Mouse (Mus musculus): ENCODE results near the gene Actr6. TPM values are rescaled to one million over a fixed set of nuclear protein-coding genes. Genes with fewer than 3 reads are reported as not detected.

Actr6 gene
- polyA plus RNA-seq (2014; fragmentation: Nextera tagmentation; extraction: Ambion mirVana): 41.9 and 45.1 TPM in 2 replicates

DNA sequence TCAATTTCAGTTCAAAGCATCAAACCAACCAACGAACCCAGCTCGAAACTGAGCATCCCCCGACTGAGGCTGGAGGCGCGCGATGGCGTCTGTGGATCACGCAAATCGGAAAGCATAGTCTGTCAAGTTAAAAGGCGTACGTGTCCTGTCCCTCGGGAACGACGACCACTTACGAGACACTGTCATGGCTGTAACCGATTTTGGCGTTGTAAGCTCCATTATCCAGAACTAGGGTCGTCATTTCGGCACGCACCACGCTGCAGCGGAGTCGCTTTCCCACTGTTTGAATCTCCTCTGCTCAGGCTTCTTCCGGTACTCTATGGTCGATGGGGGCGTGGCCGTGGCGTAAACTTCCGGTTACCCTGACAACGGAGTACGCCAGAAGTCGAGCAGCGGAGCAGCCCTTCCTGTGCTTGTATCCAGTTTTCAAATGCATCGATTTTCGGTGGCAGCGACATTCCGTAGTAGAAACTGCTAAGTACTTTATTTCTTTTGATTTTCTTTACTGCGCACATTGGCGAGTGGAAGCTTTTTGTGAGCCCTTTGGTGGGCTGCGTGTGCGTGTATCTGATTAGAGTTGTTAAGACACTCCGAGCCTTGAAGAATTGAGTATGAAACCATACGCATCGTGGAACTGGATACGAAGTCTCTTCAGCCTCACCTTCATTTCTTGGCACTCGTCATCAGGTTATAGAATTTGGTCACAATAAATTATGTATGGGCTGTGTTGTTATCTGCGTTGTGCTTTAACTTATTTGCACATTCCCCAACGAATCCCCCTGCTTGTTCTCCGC lies at the start of gene Actr6:
TSS of gene Actr6 (minus strand) at position 295 of the 794 bp plus-strand sequence.
- H3K4me1 ChIP-seq (replicated peaks; ENCODE audit: control insufficient read depth, insufficient read depth, low read length): peaks cover 4% of the 10 kb centered on the region
- H3K9me3 ChIP-seq (ENCODE audit: control insufficient read depth, low read length): no peaks in the 10 kb centered on the region
- peak within 1 kb of the TSS; percentile 56 for H3K4me3 ChIP-seq (ENCODE audit: low read depth, low read length)
- no peak within 1 kb of the TSS for H3K27ac ChIP-seq (ENCODE audit: low read depth, low read length)
- no peaks in the 10 kb centered on the region for H3K27me3 ChIP-seq (ENCODE audit: control insufficient read depth, insufficient read depth, low read length)
- DNase-seq (ENCODE audit: low spot score): peak; percentile 97
- H3K4me2 ChIP-seq (replicated peaks; ENCODE audit: low read depth, low read length): peak within 1 kb of the TSS; percentile 64
- no peaks in the 10 kb centered on the region for H3K36me3 ChIP-seq (ENCODE audit: control insufficient read depth, insufficient read depth, low read length)
- WGBS: 2% methylated on average over 49 of the region's 49 CpGs
- peak; percentile 98 for ATAC-seq (ENCODE audit: low FRiP score)
- peak within 1 kb of the TSS; percentile 42 for H3K9ac ChIP-seq (ENCODE audit: low read depth, low read length)

DNA sequence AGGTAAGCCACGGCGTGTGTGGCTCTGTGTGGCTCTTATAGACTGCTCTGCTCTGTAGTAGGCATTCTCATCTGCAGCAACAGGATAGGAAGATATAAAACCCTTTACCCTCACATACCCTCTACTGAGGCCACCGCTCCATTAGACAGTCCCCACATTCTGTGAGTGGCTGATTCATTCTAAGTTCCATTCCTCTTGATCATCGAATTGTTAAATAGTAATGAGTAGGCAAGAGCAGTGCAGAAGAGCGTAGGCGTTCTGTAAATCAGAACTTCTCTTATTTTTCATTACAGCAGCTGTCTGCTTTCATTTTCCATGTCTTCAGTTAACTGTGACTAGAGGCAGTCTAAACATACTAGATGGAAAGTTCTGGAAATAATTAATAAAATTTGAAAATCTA lies 43.9 kb upstream of the Actr6 start:
- H3K9me3 ChIP-seq (ENCODE audit: control insufficient read depth, low read length): no peaks in the 10 kb centered on the region
- H3K4me3 ChIP-seq (ENCODE audit: low read depth, low read length): no peak overlapping the region
- no peaks in the 10 kb centered on the region for H3K27me3 ChIP-seq (ENCODE audit: control insufficient read depth, insufficient read depth, low read length)
- H3K4me1 ChIP-seq (replicated peaks; ENCODE audit: control insufficient read depth, insufficient read depth, low read length): no peaks in the 10 kb centered on the region
- 88% methylated on average over 6 of the region's 6 CpGs for WGBS
- DNase-seq (ENCODE audit: low spot score) (no peak), ATAC-seq (ENCODE audit: low FRiP score) (no peak)
- H3K27ac ChIP-seq (ENCODE audit: low read depth, low read length): no peak overlapping the region
- no peak overlapping the region for H3K4me2 ChIP-seq (replicated peaks; ENCODE audit: low read depth, low read length)
- H3K9ac ChIP-seq (ENCODE audit: low read depth, low read length): no peak overlapping the region
- no peaks in the 10 kb centered on the region for H3K36me3 ChIP-seq (ENCODE audit: control insufficient read depth, insufficient read depth, low read length)

DNA sequence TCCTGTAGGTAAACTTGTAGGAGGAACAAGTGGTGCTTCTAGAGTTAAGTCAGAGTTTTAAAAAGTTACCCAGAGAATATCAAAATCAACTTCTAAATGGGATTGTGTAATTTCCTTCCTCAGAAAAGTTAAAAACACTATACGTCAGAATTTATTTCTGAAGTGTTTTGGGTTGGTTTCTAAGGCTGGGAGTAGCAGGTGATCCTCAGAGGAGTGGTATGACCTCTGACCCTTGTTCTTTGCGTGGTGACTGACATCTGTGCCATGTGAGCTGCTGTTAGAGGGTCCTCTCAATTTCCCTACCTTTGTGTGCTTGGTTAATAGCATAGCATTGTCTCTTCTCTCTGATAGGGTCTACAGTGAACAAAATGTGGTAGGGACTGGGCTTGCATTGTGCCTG lies 39.8 kb upstream of the Actr6 start:
- H3K4me2 ChIP-seq (replicated peaks; ENCODE audit: low read depth, low read length): no peak overlapping the region
- no peak overlapping the region for H3K4me3 ChIP-seq (ENCODE audit: low read depth, low read length)
- H3K36me3 ChIP-seq (ENCODE audit: control insufficient read depth, insufficient read depth, low read length): no peaks in the 10 kb centered on the region
- H3K4me1 ChIP-seq (replicated peaks; ENCODE audit: control insufficient read depth, insufficient read depth, low read length): no peaks in the 10 kb centered on the region
- 63% methylated on average over 2 of the region's 2 CpGs for WGBS
- no peak overlapping the region for H3K27ac ChIP-seq (ENCODE audit: low read depth, low read length)
- H3K9me3 ChIP-seq (ENCODE audit: control insufficient read depth, low read length): no peaks in the 10 kb centered on the region
- H3K27me3 ChIP-seq (ENCODE audit: control insufficient read depth, insufficient read depth, low read length): no peaks in the 10 kb centered on the region
- no peak for DNase-seq (ENCODE audit: low spot score)
- no peak for ATAC-seq (ENCODE audit: low FRiP score)
- H3K9ac ChIP-seq (ENCODE audit: low read depth, low read length): no peak overlapping the region

DNA sequence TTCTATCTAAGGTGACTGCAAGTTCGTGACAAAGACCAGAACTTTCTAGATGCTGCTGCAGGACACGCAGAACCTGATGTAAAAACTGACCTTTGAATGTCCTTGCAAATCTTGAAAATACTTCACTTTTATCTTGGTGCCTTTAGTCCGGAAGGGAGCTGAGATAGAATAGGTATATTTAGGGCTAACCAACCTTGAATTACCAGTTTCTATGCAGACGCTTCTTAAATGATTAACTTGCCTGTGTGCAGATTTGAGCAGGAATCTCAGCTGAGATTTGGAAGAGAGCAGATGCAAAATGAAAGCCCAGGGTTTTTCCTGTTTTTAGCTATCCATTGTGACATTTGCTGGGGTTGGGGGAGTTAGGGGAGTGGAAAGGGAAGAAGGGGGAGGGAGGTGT lies 37.0 kb upstream of the Actr6 start:
- Histone ChIP-seq H3K36me3 (ENCODE audit: control insufficient read depth, insufficient read depth, low read length) (no peaks in the 10 kb centered on the region), H3K4me1 (replicated peaks; ENCODE audit: control insufficient read depth, insufficient read depth, low read length) (no peaks in the 10 kb centered on the region), H3K27me3 (ENCODE audit: control insufficient read depth, insufficient read depth, low read length) (no peaks in the 10 kb centered on the region), H3K9me3 (ENCODE audit: control insufficient read depth, low read length) (no peaks in the 10 kb centered on the region), H3K9ac (ENCODE audit: low read depth, low read length) (no peak overlapping the region), H3K27ac (ENCODE audit: low read depth, low read length) (no peak overlapping the region), H3K4me3 (ENCODE audit: low read depth, low read length) (no peak overlapping the region), H3K4me2 (replicated peaks; ENCODE audit: low read depth, low read length) (no peak overlapping the region)
- 84% methylated on average over 4 of the region's 4 CpGs for WGBS
- ATAC-seq (ENCODE audit: low FRiP score) (no peak), DNase-seq (ENCODE audit: low spot score) (no peak)

DNA sequence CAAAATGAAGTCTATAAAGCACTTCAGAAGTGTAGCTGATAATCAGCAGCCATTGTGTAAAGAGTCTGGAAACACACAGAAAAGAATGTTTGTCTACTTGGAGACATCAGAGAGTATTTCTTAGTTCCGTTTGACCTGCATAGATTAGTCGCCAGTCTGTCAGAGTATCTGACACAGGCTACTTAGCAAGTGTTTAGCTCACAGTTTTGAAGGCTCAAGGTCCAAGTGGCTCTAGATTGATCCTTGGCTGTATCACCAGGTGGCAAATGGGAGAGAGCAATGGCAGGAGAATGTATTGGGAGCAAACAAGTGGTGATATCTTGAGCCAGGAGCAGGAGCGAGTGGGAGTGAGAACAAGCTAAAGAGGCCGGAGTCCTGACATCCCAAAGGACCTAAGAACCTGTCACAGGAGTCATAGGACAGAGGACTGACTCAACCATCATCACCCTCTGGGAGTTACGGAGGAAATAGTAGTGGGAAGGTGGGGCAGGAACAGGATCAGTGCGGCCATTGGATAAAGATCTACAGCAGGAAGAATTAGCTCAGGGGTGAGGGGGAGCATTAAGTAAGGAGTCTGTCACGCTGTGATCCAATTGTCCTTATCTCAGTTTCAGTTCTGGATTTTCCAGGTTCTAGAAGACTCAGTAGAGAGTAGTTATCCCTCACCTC lies 36.4 kb upstream of the Actr6 start:
- Histone ChIP-seq H3K27ac (ENCODE audit: low read depth, low read length) (no peak overlapping the region), H3K4me2 (replicated peaks; ENCODE audit: low read depth, low read length) (no peak overlapping the region), H3K4me3 (ENCODE audit: low read depth, low read length) (no peak overlapping the region), H3K36me3 (ENCODE audit: control insufficient read depth, insufficient read depth, low read length) (no peaks in the 10 kb centered on the region), H3K9ac (ENCODE audit: low read depth, low read length) (no peak overlapping the region), H3K27me3 (ENCODE audit: control insufficient read depth, insufficient read depth, low read length) (no peaks in the 10 kb centered on the region), H3K4me1 (replicated peaks; ENCODE audit: control insufficient read depth, insufficient read depth, low read length) (no peaks in the 10 kb centered on the region), H3K9me3 (ENCODE audit: control insufficient read depth, low read length) (no peaks in the 10 kb centered on the region)
- ATAC-seq (ENCODE audit: low FRiP score) (no peak), DNase-seq (ENCODE audit: low spot score) (no peak)
- WGBS: 83% methylated on average over 7 of the region's 7 CpGs

DNA sequence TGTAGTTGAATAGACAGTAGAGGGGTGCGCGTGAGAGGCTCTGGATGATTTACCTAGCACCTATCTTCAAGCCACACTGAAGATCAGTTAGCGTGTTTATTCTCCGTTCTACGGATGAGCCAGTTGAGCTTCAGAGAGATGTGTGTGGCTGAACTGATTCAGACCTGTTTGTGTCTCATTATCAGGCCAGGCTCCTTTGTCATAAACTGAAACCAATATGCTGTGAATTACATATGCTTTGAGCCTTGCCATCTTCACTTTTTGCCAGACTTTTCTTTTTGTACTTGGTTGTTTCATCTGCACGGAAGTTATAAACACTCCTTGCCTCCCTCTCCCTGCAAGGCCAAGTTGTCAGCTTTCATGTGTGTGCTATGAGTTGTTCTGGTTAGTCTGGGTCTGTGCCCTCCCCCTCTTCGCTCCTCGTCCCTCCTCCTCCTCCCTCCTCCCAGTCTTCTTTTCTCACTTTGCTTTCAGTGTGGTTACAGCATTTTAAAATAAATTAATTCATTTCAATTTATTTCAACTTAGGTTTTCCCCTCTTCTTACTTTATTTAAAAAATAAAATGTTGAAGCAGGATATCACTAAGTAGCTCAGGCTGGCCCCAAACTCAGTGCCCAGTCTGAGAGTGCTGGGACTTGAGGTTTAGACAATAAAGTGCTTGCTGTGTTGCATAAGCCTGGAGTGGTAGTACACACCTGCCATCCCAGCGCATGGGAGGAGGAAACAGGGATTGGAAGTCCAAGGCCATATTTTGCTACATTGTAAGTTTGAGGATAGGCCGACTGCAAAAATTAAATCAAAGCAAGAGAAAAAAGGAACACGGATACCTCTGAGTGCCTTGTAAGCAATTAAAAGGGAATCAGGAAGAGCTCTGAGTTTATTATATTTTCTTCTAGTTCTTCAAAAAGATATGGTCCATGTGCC lies 34.0 kb upstream of the Actr6 start:
- Histone ChIP-seq H3K9me3 (ENCODE audit: control insufficient read depth, low read length) (no peaks in the 10 kb centered on the region), H3K27me3 (ENCODE audit: control insufficient read depth, insufficient read depth, low read length) (no peaks in the 10 kb centered on the region), H3K36me3 (ENCODE audit: control insufficient read depth, insufficient read depth, low read length) (no peaks in the 10 kb centered on the region), H3K27ac (ENCODE audit: low read depth, low read length) (no peak overlapping the region), H3K4me3 (ENCODE audit: low read depth, low read length) (no peak overlapping the region), H3K4me1 (replicated peaks; ENCODE audit: control insufficient read depth, insufficient read depth, low read length) (no peaks in the 10 kb centered on the region), H3K4me2 (replicated peaks; ENCODE audit: low read depth, low read length) (no peak overlapping the region), H3K9ac (ENCODE audit: low read depth, low read length) (no peak overlapping the region)
- 95% methylated on average over 11 of the region's 11 CpGs for WGBS
- DNase-seq (ENCODE audit: low spot score) (no peak), ATAC-seq (ENCODE audit: low FRiP score) (no peak)

DNA sequence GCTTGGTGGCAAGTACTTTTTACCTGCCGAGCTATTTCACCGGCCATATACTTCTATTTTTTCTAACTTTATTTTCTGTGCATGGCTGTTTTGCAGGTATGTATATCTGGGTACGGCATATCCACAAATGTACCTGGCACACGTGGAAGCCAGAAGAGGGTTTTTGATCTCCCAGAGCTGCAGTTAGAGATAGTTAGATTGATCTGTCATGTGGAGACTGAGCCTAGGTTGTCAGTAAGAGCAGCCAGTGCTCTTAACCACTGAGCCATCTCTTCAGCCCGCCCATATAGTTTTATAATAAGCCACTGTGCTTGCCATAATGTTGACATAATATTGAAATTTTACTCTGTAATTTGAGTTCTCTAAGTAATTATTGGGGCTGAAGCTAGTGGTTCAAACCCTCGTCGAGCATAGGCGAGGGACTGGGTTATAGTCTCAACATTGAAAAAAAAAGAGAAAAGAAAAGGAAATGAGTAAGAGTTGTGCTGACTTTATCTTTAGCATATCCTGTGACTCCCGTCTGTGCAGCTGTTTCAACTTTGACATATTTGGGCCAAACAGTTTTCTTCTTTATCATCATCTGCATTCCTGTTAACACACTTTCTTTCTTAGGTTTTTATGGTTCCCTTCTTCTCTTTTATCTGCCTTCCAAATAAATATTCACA lies 32.5 kb upstream of the Actr6 start:
- Histone ChIP-seq H3K9ac (ENCODE audit: low read depth, low read length) (no peak overlapping the region), H3K9me3 (ENCODE audit: control insufficient read depth, low read length) (no peaks in the 10 kb centered on the region), H3K36me3 (ENCODE audit: control insufficient read depth, insufficient read depth, low read length) (no peaks in the 10 kb centered on the region), H3K4me2 (replicated peaks; ENCODE audit: low read depth, low read length) (no peak overlapping the region), H3K27me3 (ENCODE audit: control insufficient read depth, insufficient read depth, low read length) (no peaks in the 10 kb centered on the region), H3K4me3 (ENCODE audit: low read depth, low read length) (no peak overlapping the region), H3K27ac (ENCODE audit: low read depth, low read length) (no peak overlapping the region), H3K4me1 (replicated peaks; ENCODE audit: control insufficient read depth, insufficient read depth, low read length) (no peaks in the 10 kb centered on the region)
- 88% methylated on average over 9 of the region's 9 CpGs for WGBS
- DNase-seq (ENCODE audit: low spot score): no peak
- ATAC-seq (ENCODE audit: low FRiP score): no peak

DNA sequence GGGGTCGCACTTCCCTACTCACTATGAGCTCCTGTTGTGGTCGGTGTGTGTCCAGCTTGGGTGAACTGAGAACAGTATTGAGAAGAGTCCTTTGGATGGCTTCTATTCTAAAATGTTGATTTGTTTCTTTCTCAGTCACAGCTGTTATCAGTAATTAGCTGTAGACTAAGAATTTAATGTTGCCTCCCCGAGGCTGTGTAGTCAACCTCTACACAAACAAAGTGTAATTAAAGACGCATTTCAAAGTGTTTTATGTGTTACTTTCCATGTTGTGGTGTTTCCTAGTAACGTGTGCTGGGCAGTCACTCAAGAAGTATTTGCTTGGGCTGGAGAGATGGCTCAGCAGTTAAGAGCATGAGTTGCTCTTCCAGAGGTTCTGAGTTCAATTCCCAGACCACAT lies 28.7 kb upstream of the Actr6 start:
- Histone ChIP-seq H3K4me3 (ENCODE audit: low read depth, low read length) (no peak overlapping the region), H3K4me1 (replicated peaks; ENCODE audit: control insufficient read depth, insufficient read depth, low read length) (no peaks in the 10 kb centered on the region), H3K27ac (ENCODE audit: low read depth, low read length) (no peak overlapping the region), H3K9ac (ENCODE audit: low read depth, low read length) (no peak overlapping the region), H3K4me2 (replicated peaks; ENCODE audit: low read depth, low read length) (no peak overlapping the region), H3K27me3 (ENCODE audit: control insufficient read depth, insufficient read depth, low read length) (no peaks in the 10 kb centered on the region), H3K9me3 (ENCODE audit: control insufficient read depth, low read length) (no peaks in the 10 kb centered on the region), H3K36me3 (ENCODE audit: control insufficient read depth, insufficient read depth, low read length) (no peaks in the 10 kb centered on the region)
- DNase-seq (ENCODE audit: low spot score) (no peak), ATAC-seq (ENCODE audit: low FRiP score) (no peak)
- 92% methylated on average over 5 of the region's 5 CpGs for WGBS
